Mouse (Mus musculus): ENCODE measurements at regions not wholly inside any gene's neighbourhood (a gene's known extent, or its start where the extent isn't known, plus 50 kb on each side); places are given as distances from the start of the nearest gene placed in this dataset.

- intact Hi-C loops (cut with DNase I): no loop called here
Observed at GRCm38 (mm10) chr7:70604471-70605174, 238.1 kb upstream of the Nr2f2 start.

DNA sequence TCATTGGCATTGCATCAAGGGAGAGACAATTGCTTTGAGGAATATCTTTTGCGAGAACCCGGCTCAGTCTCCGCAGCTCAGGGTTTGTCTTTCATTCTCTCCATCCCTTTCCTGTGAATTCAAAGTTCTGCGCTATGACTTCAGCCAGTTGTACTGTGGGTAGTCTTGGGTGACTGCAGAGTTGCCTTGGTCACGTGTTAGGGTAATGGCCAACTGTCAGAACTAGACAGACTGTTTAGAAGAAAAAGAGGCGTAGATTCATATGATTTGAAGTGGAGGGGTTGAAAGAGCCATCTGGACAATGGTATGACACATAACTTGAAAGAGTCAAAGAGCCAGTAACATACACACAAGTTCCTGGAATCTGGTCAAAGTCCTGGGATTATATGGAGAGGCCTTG lies 226.5 kb upstream of the Nr2f2 start:
- intact Hi-C loops (cut with DNase I): no loop called here

More at GRCm38 (mm10) chr7:70604471-70605174, 238.1 kb upstream of the Nr2f2 start:
- DNase-seq (ENCODE audit: low spot score in 2 of 2): no peak

DNA sequence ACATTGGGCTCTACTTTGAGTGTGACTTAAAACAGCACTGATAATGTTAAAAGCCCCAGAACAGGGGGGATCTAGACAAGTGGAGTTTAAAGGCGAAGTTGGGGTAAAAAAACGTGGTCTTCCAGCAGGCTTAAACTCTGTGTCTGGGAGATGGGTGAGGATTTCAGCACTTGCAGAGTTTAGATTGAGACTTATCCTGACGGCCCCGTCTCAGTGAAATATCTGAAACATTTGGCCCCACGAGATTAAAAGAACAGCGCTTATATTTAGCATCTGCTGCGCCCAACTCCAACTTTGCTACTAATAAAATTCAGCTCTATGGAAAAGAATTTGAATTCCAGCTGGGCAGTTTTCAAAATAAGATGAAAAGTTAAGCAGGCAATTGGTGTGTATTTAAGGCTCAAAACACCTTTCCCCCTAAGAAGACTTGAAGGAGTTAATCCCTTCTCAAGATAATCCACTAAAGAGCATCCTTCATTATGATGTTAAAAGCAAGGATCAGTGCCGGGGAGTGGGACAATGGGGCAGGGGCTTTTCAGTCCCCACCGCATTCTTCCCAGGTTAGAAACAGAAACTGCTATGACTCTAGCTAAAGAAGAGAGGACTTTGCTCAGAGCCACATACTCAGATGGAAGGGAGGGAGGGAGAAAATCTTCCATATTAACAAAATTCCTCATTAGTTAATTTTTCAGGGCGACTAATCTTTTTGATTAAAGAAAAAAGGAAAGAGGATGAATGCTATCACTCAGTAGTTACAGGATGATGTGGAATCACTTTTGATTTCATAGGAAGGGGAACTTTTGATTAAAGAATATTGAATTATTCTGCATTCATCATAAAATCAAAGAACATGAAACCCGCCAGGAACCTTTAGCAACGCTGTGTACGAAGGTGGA lies 225.1 kb upstream of the Nr2f2 start:
- no peak for DNase-seq (ENCODE audit: low spot score in 2 of 2)
- intact Hi-C loops (cut with DNase I): no loop called here

More for the DNA sequence above, 226.5 kb upstream of the Nr2f2 start:
- no peak for DNase-seq (ENCODE audit: low spot score in 2 of 2)

DNA sequence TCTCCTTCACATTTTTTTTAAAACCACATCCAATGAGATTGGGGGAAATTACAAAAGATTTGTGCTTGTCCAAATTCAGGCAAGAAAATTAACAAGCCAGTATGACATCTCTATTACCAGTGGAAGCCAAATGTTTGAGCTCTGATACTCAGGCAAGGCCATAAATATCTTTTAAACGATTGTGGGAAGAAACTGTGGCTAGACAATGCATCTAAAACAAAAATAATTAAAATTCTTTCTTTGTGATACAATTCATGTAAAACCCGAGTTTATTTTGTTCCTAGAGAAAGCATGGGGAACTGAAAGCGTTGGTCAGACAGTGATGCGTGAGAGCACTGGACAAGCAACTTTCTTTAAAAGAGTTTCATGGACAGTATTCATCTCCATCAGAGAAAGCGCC lies 223.2 kb upstream of the Nr2f2 start:
- intact Hi-C loops (cut with DNase I): no loop called here
- no peak for DNase-seq (ENCODE audit: low spot score in 2 of 2)

- DNase-seq (ENCODE audit: low spot score in 2 of 2): no peak
- intact Hi-C loops (cut with DNase I): no loop called here
Observed at GRCm38 (mm10) chr7:70588061-70588460, 221.5 kb upstream of the Nr2f2 start.

GRCm38 (mm10) chr7:70584480-70584879 lies 217.9 kb upstream of the Nr2f2 start:
- DNase-seq (ENCODE audit: low spot score in 2 of 2): no peak
- intact Hi-C loops (cut with DNase I): no loop called here

- intact Hi-C loops (cut with DNase I): no loop called here
- no peak for DNase-seq (ENCODE audit: low spot score in 2 of 2)
Observed at GRCm38 (mm10) chr7:70576112-70576910, 209.8 kb upstream of the Nr2f2 start.

GRCm38 (mm10) chr7:70575614-70576013 lies 209.1 kb upstream of the Nr2f2 start:
- no peak for DNase-seq (ENCODE audit: low spot score in 2 of 2)
- intact Hi-C loops (cut with DNase I): no loop called here

- intact Hi-C loops (cut with DNase I): no loop called here
- DNase-seq (ENCODE audit: low spot score in 2 of 2): no peak
Observed at GRCm38 (mm10) chr7:70574194-70574593, 207.7 kb upstream of the Nr2f2 start.

DNA sequence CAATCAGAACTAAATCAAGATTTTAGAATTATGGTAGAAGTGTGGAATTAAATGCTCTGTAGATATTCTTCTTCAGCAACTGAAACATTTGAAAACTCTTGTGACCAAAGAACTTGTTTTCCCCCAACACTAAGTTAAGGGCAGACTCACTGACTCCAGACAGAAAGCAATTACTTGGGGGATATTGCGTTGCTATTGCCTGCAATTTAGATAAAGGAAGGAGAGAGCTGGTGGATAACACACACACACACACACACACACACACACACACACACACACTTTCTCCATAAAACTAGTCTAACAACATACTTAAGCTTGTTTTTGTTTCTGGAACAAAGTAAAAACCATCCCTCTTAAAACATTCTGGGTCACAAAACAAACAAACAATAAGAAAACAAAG lies 198.5 kb upstream of the Nr2f2 start:
- DNase-seq (ENCODE audit: low spot score in 2 of 2): no peak
- intact Hi-C loops (cut with DNase I): no loop called here

DNA sequence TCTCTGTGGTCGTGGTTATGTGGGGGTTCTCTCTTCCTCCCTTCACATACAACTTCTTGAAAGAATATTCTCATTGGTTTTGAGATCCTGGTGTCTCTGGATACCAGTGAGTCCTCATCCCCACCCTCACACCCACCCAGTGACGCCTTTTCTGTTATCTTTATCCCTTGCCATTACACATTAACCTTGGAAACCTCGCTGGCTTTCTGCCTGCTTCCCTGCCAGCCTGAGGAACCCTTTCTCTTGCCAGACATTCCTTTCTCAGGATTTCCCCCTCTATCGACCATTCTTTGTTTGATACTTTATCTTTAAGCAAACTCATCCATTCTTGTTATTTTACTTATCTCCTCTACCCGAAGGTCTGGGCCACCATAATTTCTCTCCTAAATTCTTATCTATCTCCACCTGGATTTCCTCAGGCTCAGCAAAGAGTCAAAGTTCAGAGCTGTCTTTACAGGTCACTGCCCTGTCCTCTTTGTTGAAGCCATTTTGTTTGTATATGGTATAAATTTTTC lies 182.5 kb upstream of the Nr2f2 start:
- no peak for DNase-seq (ENCODE audit: low spot score in 2 of 2)
- intact Hi-C loops (cut with DNase I): no loop called here

GRCm38 (mm10) chr7:70541881-70542665 lies 175.5 kb upstream of the Nr2f2 start:
- DNase-seq (ENCODE audit: low spot score in 2 of 2): no peak
- intact Hi-C loops (cut with DNase I): no loop called here

DNA sequence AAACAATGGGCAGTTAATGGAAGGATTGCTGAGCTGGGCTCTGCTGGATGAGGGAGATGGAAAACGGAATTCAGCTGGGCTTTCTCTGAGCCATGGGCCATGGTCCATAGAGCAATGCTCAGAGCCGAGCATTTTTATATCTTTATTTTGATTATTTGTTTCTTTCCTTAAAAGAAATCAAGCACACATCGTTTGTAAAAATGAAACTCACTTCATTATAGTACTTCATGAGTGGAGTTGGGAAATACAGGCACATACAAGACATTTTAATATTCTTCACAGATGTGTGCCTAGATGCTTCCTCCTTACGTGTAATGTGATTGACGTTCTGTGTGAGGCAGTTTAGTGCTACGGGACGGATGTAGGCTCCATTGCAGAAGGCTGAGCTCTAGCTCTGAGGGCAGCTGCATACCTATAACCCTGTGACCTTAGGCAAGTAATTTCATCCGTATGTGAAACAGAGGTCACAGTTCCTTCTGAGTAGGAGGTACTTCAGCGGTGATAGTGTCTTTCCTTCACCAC lies 172.6 kb upstream of the Nr2f2 start:
- DNase-seq (ENCODE audit: low spot score in 2 of 2): no peak
- intact Hi-C loops (cut with DNase I): no loop called here

- DNase-seq (ENCODE audit: low spot score in 2 of 2): no peak
- intact Hi-C loops (cut with DNase I): no loop called here
Observed at GRCm38 (mm10) chr7:70536046-70536445, 169.5 kb upstream of the Nr2f2 start.

- no peak for DNase-seq (ENCODE audit: low spot score in 2 of 2)
- intact Hi-C loops (cut with DNase I): no loop called here
Observed at GRCm38 (mm10) chr7:70533552-70533951, 167.0 kb upstream of the Nr2f2 start.

- no peak for DNase-seq (ENCODE audit: low spot score in 2 of 2)
- intact Hi-C loops (cut with DNase I): no loop called here
Observed at GRCm38 (mm10) chr7:70527921-70528320, 161.4 kb upstream of the Nr2f2 start.

DNA sequence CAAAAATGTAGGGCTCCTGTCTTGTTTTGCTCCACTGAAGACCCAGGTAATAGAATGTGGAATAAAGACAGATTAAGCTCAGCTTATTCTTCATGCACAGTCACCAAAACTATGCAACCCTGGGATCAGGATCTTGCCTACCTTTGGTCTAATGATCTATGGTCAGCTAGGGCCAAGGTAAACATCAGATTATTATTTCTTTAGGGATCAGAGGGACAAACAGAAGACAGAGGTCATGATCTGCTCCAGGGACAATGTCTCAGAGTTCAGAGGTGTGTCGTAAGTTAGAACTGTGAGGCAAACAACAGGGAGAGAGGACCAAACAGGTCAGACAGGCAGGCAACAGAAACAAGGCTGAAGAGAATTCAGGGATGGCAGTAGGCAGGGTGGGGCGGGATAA lies 158.8 kb upstream of the Nr2f2 start:
- no peak for DNase-seq (ENCODE audit: low spot score in 2 of 2)
- intact Hi-C loops (cut with DNase I): no loop called here

DNA sequence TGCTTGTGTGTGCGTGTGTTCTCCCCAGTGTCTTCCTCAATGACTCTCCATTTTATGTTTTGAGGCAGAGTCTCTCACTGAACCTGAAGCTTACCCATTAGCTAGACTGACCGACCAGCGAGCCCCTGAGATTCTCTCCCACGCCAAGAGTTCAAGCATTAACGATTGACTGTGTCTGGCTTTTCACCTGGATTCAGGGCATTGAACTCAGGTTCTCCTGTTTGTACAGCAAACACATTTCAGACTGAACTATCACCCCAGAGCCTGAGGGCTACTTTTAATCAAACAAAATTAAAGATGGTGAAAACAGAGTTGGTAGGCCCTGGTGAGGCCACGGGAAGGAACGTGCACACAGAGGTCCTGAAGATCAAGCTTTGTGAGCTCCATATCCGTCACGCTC lies 158.2 kb upstream of the Nr2f2 start:
- intact Hi-C loops (cut with DNase I): no loop called here
- DNase-seq (ENCODE audit: low spot score in 2 of 2): no peak

DNA sequence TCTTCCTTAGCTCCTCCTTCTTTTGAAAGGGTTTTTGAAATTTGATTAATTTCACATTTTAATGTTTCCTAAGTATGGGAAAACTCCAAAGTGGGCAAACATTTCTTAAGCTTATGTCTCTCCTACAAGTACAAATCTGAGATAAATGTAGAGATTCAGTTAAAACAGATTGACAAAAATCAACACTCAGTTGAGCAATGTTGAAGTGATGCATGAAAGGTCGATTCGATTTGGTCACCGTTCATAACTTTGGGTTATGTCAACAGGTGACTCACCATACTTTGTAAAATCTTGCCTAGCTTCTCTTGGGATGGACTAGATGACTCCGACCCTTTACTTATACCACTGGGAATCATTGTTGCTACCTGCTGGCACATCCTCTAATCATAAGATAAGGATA lies 157.7 kb upstream of the Nr2f2 start:
- no peak for DNase-seq (ENCODE audit: low spot score in 2 of 2)
- intact Hi-C loops (cut with DNase I): no loop called here
